Mouse (Mus musculus) liver, adult (tissue): ENCODE results near the gene Cdca7l.

Source experiments
- GATA4 ChIP-seq: IDR thresholded peaks from 2 replicates; pipeline ENCODE4 v1.6.1; 2014; ENCODE audit warnings: mild to moderate bottlenecking, low read length; ENCODE audit not compliant: insufficient replicate concordance

Cdca7l gene

DNA sequence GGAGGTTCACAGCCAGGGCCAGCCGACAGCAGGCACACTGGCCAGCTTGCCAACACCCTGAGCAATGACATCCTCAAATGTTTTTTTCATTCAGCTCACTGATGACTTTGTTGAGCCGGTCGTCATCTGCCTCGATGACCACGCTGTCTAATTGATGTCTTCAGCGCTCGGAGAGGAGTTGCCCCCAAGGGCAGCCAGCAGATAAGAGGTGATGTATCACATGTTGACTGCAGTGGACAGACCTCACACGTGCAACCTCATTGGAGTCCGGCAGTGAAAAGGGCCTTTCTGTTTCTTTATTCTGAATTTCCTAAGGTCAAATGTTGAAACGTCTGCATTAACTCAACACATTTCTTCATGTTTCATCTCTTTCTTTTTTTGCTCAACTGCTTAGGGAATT is 31.3 kb downstream of the Cdca7l start:
- TF ChIP-seq GATA4 = no peak

DNA sequence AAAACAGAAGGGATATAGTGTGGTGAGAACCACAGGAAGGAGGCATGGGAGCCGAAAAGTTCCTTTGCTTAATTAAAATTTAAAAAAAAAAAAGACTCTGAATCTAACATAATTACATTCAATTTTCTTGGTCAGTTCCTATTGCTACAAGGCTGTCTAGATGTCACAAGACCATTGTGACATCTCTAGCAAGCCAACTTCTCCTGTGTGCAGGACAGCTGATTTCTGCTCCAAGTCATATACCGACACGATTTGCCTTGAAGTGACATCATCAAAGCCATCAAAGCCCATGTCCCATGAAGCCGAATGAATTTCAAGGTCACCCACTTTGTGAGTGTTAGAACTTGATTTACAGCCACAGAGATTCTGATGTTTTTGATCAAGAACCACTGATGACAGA is 33.3 kb downstream of the Cdca7l start:
- TF ChIP-seq GATA4 = no peak

DNA sequence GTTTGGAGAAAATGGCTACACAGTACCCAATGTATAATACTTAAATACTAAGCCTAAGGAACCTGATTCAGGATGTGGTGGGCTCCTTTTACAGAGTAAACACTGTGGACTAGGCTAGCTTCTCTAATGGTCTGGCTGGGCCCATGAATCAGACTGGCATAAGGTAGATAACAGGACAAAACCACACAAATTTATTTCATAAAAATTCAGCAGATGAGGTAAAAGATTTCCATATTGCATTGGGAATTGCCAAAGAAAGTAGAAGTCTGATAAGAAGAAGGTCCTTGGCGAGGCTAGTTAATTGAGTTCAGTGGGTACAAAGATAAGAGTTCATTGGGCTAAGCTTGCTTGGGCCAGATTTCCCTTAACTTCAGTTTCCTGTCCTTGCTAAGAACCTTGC is 36.6 kb downstream of the Cdca7l start:
- TF ChIP-seq GATA4 = no peak

DNA sequence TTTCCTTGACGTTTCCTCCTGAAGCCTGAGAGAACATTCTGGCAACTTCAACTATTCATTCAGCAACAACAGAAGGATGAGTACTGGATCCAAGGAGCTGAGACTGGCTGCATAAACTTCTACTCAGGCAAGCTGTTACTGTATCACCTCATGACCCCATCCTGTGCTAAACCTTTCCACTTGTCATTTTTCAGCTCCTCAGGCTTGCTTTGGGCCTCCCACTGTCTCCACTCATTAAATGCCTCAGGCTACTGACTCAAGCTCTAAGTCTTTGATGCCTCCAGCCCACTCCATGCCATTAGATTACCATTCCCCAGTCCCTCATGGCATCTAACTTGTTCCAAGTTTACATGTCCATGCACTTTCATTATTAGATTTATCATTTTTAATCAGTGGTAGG is 38.6 kb downstream of the Cdca7l start:
- no peak for TF ChIP-seq GATA4

DNA sequence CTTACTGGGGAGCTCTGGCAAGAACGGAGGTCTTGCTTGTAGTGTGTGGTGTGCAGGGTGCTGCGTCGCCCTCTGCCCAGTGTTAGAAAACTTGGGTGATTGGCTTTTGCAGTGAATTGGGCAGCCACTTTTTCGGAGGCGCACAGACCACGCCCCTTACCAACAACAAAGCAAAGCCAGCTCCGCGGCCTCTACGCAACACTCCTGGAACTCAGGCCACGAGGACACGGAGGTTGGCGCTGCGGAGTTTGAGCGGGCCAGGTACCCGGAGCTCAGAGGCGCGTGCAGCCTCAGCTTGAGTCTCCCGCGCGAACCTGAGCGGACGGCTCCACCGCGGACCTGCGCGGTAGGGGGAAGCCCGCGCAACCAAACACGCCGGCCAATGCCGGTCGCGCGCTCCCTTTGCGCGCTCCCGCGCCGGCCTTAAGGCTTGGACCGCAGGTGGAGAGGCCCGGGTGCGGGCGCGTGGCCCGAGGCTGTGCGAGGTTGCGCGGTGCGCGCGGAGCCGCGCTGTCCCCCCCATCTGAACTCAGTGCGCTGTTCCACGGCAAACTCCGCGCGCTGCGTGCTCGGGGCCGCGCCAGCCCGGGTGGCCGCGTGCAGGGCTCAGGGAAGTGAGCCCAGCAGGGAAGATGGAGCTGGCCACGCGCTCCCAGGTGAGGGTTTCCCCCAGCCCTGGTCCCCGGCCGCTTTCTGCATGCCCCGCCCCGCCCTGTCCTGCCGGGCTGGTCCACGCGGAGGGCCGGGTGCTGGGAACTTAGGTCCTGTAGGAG is 39.4 kb downstream of the Cdca7l start:
- TF ChIP-seq GATA4 = no peak

DNA sequence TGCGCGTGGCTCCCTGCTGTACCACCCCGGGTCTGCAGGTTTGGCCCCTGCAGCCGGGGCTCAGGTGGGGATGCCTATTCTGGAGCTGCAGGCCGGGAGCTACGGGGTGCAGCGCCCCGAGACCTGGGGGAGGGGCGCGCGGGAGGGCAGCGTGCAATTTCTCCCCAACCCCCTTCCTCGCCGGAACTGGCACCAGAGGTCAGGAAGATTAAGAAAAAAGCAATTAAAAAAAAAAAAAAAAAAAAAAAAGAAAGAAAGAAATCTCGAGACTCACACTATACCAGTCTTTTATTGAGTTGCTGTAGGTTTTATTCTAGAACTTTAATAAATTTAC is 40.0 kb downstream of the Cdca7l start:
- TF ChIP-seq GATA4 = no peak

DNA sequence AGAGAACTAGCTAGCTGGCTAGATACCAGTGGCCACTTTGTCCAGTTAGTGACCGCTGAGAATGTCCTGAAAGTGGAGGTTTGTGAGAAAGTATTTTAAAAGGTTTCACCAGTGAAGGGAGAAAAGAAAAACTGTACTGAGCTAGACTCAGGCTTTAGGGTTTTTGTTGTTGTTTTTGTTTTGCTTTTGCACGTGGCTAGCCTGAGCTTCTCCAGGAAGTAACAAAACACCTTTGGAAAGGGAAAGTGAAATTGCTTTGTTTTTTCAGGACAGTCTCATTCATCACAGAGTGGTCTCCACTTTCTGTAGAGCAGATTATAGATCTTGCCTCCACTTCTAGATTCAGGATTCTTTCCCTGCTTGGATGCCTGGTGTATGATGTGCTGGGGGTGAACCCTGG is 40.8 kb downstream of the Cdca7l start:
- TF ChIP-seq GATA4 = no peak

DNA sequence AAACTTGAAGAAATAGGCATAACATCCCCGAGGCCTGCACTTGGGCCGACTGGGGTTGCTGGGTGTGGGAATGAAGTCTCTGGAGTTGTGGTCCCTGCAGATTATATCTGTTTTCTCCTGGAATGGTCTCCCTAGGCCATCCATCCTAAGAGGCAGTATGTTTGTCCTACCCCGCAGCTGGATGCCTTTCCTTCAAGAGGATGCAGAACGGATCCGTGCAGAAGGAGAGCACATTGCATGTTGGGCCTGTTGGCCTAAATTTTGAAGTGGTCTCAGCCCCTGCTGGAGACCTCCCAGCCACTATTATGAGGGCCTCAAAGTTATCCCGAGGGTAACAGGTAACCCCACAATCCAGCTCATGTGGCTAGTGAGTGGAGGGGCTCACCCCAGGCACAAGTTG is 44.5 kb downstream of the Cdca7l start:
- TF ChIP-seq GATA4 = no peak

DNA sequence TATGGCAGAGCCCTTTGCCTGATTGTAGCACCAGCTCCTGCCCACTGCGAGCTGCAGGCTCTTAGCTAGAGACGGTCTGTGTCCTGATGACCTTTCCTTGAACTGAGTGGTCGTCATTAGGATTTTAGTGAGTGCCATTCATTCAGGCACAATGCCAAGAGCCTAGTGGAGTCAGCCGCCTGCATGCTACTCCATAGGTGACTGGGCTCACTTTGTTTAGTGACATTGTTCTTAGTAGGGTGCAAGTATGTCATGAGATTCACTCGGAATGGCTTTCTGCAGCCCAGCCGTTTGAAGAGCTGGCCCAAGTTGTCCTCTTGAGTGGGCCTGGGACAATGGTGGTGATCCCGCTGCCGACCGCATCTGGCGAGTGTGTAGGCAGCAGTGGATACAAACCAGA is 46.4 kb downstream of the Cdca7l start:
- TF ChIP-seq GATA4 = no peak

DNA sequence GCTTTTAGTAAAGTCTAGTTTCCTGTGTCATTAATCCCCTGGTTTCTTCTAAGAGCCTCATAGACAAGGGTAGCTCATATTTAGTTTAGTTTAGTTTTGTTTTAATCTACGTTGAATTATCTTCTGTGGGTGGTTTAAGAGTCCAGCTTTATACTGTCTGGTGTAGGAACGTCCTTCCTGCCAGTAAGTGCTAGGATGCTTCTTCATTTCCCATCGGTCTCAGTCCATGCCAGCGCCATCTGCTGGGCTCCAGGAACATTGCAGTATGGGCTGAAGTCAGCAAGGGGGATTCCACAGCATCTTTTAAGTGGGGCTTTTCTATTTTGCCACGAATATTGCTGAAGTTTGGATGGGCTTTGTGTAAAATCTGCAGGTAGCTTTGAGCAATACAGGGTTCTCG is 49.2 kb downstream of the Cdca7l start:
- no peak for TF ChIP-seq GATA4

DNA sequence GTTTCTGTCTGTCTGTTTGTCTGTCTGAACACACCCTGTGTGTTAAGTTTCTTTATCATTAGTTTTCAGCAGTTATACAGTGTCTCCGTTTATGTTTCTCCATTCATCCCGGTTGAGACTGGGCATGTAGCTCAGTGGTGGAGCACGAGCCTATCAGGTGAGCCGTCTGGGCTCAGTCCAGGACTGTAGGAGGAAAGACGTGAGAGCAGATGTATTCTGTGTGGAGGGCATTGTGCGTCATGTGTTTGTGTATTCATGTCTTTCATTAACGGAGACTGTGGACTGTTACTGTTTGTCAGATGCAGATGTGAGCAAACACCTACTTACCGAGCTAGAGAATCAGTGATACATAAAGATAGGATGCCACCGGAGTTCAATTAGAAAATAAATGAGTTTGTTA is 52.9 kb downstream of the Cdca7l start:
- TF ChIP-seq GATA4 = no peak

DNA sequence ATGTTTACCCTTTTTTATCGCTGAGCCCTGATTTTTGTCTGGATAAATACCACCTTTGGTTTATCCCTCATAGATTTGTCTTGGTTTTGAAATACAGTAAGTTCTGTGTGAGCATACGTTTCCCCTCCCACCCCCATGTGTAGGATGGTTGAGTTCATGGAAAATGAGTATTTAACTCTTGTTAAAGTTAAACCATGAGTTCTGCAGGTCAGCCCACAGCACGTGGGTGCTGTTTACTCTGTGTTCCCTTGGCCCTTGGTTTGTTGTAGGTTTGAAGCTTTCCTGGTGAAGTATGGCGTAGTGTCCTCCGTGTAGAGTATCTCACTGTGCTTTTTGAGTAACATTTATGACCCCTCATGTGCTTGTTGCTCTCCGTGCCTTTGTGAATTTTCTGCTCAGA is 53.8 kb downstream of the Cdca7l start:
- no peak for TF ChIP-seq GATA4

DNA sequence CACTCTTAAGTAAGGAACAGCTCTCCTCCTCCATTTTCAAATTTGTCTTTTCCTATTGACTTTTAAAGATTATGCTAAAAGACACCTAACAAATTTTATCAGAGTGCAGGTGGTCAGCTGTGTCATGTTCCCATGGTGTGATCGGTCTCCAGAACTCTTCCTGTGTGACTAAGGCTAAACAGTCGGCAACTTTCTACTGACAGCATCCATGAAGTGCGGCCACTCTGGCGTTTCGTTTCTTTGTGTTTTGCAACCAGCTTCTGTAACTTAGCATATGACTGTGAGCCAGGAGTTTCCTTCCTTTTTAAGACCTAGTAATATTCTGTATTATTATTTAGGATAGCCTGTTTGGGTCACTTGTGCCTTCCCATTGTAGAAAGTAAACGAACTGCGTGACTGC is 56.8 kb downstream of the Cdca7l start:
- TF ChIP-seq GATA4 = no peak

DNA sequence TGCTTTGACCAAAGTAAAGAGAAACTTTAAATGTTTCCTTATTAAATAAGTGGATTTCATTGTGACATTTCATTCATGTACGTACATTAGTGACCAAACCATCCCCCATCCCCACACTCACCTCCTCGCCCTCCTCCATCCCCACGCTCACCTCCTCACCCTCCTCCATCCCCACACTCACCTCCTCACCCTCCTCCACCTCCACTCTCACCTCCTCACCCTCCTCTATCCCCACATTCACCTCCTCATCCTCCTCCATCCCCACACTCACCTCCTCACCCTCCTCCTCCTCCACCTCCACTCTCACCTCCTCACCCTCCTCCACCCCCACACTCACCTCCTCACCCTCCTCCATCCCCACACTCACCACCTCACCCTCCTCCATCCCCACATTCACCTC is 57.2 kb downstream of the Cdca7l start:
- no peak for TF ChIP-seq GATA4

DNA sequence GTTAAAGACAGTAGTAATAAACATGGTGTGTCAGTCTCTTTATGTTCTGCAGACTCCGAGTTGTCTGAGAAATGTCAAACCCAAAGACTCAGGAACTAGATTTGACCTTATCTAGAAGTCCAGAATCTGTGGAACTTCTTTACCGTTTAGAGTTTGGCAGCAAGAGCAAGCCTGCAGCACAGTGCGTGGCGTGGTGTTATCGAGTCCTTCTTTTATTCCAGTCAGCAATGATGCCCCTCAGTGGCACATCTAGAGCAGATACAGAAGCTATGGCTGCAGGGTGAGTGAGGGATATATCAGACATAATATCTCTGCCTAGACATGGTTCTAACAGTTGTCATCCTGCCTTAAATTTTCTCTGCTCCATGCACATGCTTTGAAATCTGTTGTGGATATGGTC is 58.6 kb downstream of the Cdca7l start:
- TF ChIP-seq GATA4 = no peak

DNA sequence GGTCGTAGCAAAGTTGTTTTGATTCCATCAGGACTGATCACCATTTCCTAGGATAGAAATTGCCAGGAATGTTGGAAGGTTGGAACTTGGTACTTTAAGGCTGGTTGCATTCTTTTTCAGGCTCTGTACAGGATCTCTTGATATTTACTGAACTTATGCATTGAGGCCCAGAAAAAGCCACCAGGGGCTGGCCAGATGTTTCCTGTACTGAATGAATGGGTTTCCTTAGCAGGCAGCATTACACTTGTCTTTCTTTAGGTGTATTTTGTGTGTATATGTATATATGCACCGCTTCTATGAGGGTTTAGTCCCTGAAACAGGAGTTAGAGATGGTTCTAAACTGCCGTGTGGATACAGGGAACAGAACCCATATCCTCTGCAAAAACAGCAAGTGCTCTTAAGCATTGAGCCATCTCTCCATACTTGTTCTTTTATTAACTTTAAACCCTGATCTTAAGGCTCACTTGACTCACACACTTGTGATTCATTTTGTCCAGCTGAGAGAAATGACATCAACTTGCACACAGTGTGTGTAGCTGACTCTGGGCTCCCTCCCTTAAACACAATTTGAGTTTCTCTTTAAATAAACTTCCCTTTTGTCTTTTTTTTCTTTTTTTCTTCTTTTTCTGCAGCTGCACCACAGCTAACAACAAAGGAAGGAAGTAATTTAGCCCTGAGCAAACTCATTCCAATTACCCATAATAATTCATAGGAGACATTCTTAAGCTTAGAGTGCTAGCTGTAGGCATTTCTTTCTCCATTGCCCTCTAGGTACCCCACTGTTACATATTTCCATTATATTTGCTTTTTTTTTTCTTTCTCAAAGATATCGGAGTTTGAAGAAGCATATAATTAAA is 63.8 kb downstream of the Cdca7l start:
- TF ChIP-seq GATA4 = no peak

DNA sequence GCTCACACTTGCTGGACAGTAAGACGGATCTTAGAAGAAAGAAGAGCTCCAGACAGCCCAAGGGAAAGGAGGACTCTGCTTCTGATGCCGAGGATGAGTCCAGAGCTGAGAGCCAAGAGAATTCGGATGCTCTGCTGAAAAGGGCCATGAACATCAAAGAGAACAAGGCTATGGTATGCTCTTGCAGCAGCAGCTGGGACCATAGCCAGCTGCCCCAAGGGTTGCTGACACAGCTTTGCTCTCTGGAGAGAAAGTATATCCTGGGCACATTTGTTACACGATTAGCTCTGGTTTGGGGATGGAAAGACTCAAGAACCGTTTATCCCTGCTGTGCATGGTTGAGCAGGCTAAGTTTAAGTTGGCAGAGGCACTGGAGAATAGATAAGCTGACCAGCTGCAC is 68.2 kb downstream of the Cdca7l start:
- no peak for TF ChIP-seq GATA4

DNA sequence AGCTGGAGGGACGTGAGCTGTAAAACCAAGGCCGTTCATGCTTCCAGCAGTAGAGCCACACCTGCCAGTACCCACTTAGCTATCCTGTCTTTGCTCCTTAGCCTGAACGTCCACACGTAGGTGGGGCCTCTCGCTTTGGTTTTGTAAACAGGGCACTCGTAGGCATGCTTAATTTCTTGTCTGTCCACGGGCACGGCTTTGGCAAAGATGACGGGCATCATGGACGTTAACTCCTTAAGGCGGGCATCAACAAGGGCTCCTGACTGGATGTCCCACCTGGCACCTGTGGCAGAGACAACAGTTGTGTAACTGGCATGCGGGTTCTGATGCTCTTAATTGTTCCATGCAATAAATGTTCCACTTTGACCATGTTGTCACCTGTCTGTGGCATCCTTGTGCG is 74.3 kb downstream of the Cdca7l start:
- no peak for TF ChIP-seq GATA4
